Mouse (Mus musculus): ENCODE data around the gene Fam155a.

- no peak for TF ChIP-seq NELFE (IDR thresholded peaks at IDR 0.05; ENCODE audit: low read depth, low read length)
- TF ChIP-seq HCFC1 (IDR thresholded peaks at IDR 0.05; ENCODE audit: low read depth, low read length) = no peak
- no peak for TF ChIP-seq CTCF (conservative IDR thresholded peaks at IDR 0.05 in 1 of 2, IDR thresholded peaks at IDR 0.05 in 1 of 2; ENCODE audit: low read depth in 2 of 2, low read length in 2 of 2)
- no peak for TF ChIP-seq BHLHE40 (IDR thresholded peaks at IDR 0.05; ENCODE audit: low read depth, low read length)
- no peak for TF ChIP-seq ELF1 (IDR thresholded peaks at IDR 0.05; ENCODE audit: low read depth, low read length)
Observed at GRCm38 (mm10) chr8:9778148-9778547, 7.2 kb upstream of the Fam155a start.
